Mouse (Mus musculus): ENCODE measurements around the gene Olfr152. TPM values are rescaled to one million over a fixed set of nuclear protein-coding genes. Genes with fewer than 3 reads are reported as not detected.

The Olfr152 gene
- not detected in 2 replicates for polyA plus RNA-seq (2015; fragmentation: Nextera tagmentation; extraction: Ambion mirVana)

GRCm38 (mm10) chr2:87779183-87779582 is at the start of gene Olfr152:
Gene Olfr152 (plus strand): TSS chr2:87779483.

GRCm38 (mm10) chr2:87739878-87740277 is 39.4 kb upstream of the Olfr152 start, which contains the start of gene Olfr1138:
Gene Olfr1138 (minus strand): TSS chr2:87739978.

GRCm38 (mm10) chr2:87743452-87743851 is 35.8 kb upstream of the Olfr152 start, which contains the start of gene Olfr1140:
Gene Olfr1140 (plus strand): TSS chr2:87743752.

GRCm38 (mm10) chr2:87753891-87754290 is 25.4 kb upstream of the Olfr152 start, which contains the start of gene Olfr1141:
Gene Olfr1141 (minus strand): TSS chr2:87753991.

GRCm38 (mm10) chr2:87800292-87800691 is 21.0 kb downstream of the Olfr152 start, which contains the start of gene Olfr1143:
Gene Olfr1143 (plus strand): TSS chr2:87800592.

GRCm38 (mm10) chr2:87809522-87809921 is 30.2 kb downstream of the Olfr152 start, which contains the start of gene Olfr1145:
Gene Olfr1145 (plus strand): TSS chr2:87809822.

GRCm38 (mm10) chr2:87830233-87830632 is 51.0 kb downstream of the Olfr152 start, which contains the start of gene Olfr1148:
Gene Olfr1148 (plus strand): TSS chr2:87830533.

Other genes with a start within 250 kb of the Olfr152 start
- not detected in 2 replicates for gene Olfr153, start 247.7 kb upstream of the Olfr152 start, polyA plus RNA-seq (2015; fragmentation: Nextera tagmentation; extraction: Ambion mirVana)
- not detected in 2 replicates for gene Olfr1128, start 233.9 kb upstream of the Olfr152 start, polyA plus RNA-seq (2015; fragmentation: Nextera tagmentation; extraction: Ambion mirVana)
- not detected in 2 replicates for gene Olfr1129, start 205.6 kb upstream of the Olfr152 start, polyA plus RNA-seq (2015; fragmentation: Nextera tagmentation; extraction: Ambion mirVana)
- not detected in 2 replicates for gene Olfr1130, start 173.3 kb upstream of the Olfr152 start, polyA plus RNA-seq (2015; fragmentation: Nextera tagmentation; extraction: Ambion mirVana)
- not detected in 2 replicates for gene Olfr1131, start 152.4 kb upstream of the Olfr152 start, polyA plus RNA-seq (2015; fragmentation: Nextera tagmentation; extraction: Ambion mirVana)
- not detected in 2 replicates for gene Olfr1132, start 141.9 kb upstream of the Olfr152 start, polyA plus RNA-seq (2015; fragmentation: Nextera tagmentation; extraction: Ambion mirVana)
- not detected in 2 replicates for gene Olfr1133, start 132.1 kb upstream of the Olfr152 start, polyA plus RNA-seq (2015; fragmentation: Nextera tagmentation; extraction: Ambion mirVana)
- gene Olfr1134, start 121.0 kb upstream of the Olfr152 start, polyA plus RNA-seq (2015; fragmentation: Nextera tagmentation; extraction: Ambion mirVana) = not detected in 2 replicates
- not detected in 2 replicates for gene Olfr1135, start 105.8 kb upstream of the Olfr152 start, polyA plus RNA-seq (2015; fragmentation: Nextera tagmentation; extraction: Ambion mirVana)
- gene Olfr1136, start 85.5 kb upstream of the Olfr152 start, polyA plus RNA-seq (2015; fragmentation: Nextera tagmentation; extraction: Ambion mirVana) = not detected in 2 replicates
- gene Olfr1137, start 66.3 kb upstream of the Olfr152 start, polyA plus RNA-seq (2015; fragmentation: Nextera tagmentation; extraction: Ambion mirVana) = not detected in 2 replicates
- not detected in 2 replicates for gene Olfr1138, start 39.5 kb upstream of the Olfr152 start, polyA plus RNA-seq (2015; fragmentation: Nextera tagmentation; extraction: Ambion mirVana)
- not detected in 2 replicates for gene Olfr1140, start 35.7 kb upstream of the Olfr152 start, polyA plus RNA-seq (2015; fragmentation: Nextera tagmentation; extraction: Ambion mirVana)
- gene Olfr1141, start 25.5 kb upstream of the Olfr152 start, polyA plus RNA-seq (2015; fragmentation: Nextera tagmentation; extraction: Ambion mirVana) = not detected in 2 replicates
- gene Olfr1143, start 21.1 kb downstream of the Olfr152 start, polyA plus RNA-seq (2015; fragmentation: Nextera tagmentation; extraction: Ambion mirVana) = not detected in 2 replicates
- not detected in 2 replicates for gene Olfr1145, start 30.3 kb downstream of the Olfr152 start, polyA plus RNA-seq (2015; fragmentation: Nextera tagmentation; extraction: Ambion mirVana)
- gene Olfr1148, start 51.0 kb downstream of the Olfr152 start, polyA plus RNA-seq (2015; fragmentation: Nextera tagmentation; extraction: Ambion mirVana) = not detected in 2 replicates
- not detected in 2 replicates for gene Olfr1150-ps1, start 64.5 kb downstream of the Olfr152 start, polyA plus RNA-seq (2015; fragmentation: Nextera tagmentation; extraction: Ambion mirVana)
- gene Olfr1151, start 76.4 kb downstream of the Olfr152 start, polyA plus RNA-seq (2015; fragmentation: Nextera tagmentation; extraction: Ambion mirVana) = not detected in 2 replicates
- not detected in 2 replicates for gene Olfr1152, start 87.0 kb downstream of the Olfr152 start, polyA plus RNA-seq (2015; fragmentation: Nextera tagmentation; extraction: Ambion mirVana)
- not detected in 2 replicates for gene Olfr1153, start 115.5 kb downstream of the Olfr152 start, polyA plus RNA-seq (2015; fragmentation: Nextera tagmentation; extraction: Ambion mirVana)
- gene Olfr1154, start 125.7 kb downstream of the Olfr152 start, polyA plus RNA-seq (2015; fragmentation: Nextera tagmentation; extraction: Ambion mirVana) = not detected in 2 replicates
- gene Olfr1155, start 165.7 kb downstream of the Olfr152 start, polyA plus RNA-seq (2015; fragmentation: Nextera tagmentation; extraction: Ambion mirVana) = not detected in 2 replicates
- gene Olfr1156, start 173.6 kb downstream of the Olfr152 start, polyA plus RNA-seq (2015; fragmentation: Nextera tagmentation; extraction: Ambion mirVana) = not detected in 2 replicates
- not detected in 2 replicates for gene Olfr1157, start 188.8 kb downstream of the Olfr152 start, polyA plus RNA-seq (2015; fragmentation: Nextera tagmentation; extraction: Ambion mirVana)
- not detected in 2 replicates for gene Olfr74, start 195.2 kb downstream of the Olfr152 start, polyA plus RNA-seq (2015; fragmentation: Nextera tagmentation; extraction: Ambion mirVana)
- not detected in 2 replicates for gene Olfr1158, start 210.6 kb downstream of the Olfr152 start, polyA plus RNA-seq (2015; fragmentation: Nextera tagmentation; extraction: Ambion mirVana)
- gene Olfr1160, start 228.8 kb downstream of the Olfr152 start, polyA plus RNA-seq (2015; fragmentation: Nextera tagmentation; extraction: Ambion mirVana) = not detected in 2 replicates
- not detected in 2 replicates for gene Olfr1161, start 243.3 kb downstream of the Olfr152 start, polyA plus RNA-seq (2015; fragmentation: Nextera tagmentation; extraction: Ambion mirVana)